Mouse (Mus musculus) B cell, adult 62 days (primary cell): ENCODE data around the gene Serpinf2. TPM values are rescaled to one million over a fixed set of nuclear protein-coding genes. Genes with fewer than 3 reads are reported as not detected.

Experiments used
- total RNA-seq: library from RNA; stranded (reverse); gene quantifications from 4 replicates; pipeline ENCODE4 v1.2.4, GENCODE M21; 2023

The Serpinf2 gene
- 0.52 to 0.94 TPM (median 0.61 TPM) in 3 of 4 replicates, not detected in the other for total RNA-seq

DNA sequence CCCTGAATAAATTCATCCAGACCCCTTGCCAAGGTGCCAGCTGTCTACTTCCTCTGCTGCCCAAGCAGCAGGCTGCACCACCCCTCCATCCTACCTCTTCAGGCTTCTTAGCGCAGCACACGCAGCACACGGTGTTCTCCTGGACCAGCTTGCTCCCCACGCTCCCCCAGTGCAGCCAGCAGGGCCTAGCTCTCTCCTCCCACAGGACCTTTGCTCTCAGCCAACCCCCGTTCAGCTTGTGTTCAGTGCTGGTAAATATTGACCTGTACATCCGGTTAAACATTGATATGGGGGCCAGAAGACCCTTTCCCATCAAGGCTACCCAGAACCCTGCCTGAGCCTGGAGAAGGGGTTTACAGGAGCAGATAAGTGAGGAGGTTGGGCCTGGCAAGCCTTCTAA lies at the start of gene Serpinf2:
Serpinf2 (minus strand) TSS at position 229 of the 400 bp plus-strand sequence.

DNA sequence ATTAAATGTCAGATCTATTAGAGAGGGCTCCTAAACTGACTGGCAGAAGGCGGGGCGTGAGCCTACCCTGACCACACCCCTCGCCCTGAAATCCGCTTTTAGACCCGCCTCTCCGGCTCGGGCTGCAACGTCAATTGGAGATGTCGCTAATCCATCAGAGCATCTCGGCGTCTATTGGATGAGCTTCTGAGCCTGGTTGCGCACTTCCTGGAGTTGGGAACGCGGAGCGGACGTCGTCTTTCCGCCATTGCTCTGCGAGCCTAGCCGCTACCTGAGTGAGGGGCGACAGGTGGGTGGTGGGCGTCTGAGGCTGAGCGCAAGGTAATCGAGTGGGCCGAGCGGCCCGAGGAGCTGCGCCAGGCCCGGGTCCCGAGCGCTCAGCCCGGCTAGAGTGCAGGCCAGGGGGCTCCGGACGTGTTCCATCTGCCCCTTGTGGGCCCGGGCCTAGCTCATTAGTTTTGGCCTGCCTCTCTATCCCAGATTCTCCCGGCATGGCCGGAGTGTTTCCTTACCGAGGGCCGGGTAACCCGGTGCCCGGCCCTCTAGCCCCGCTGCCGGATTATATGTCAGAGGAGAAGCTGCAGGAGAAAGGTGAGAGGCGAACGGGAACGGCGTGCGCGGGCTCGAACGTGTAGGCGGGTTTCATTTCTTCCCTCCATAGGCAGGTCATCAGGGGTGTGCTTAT lies 47.4 kb upstream of the Serpinf2 start, which contains the start of gene Prpf8:
Prpf8 (plus strand) TSS at position 216 of the 685 bp plus-strand sequence.

DNA sequence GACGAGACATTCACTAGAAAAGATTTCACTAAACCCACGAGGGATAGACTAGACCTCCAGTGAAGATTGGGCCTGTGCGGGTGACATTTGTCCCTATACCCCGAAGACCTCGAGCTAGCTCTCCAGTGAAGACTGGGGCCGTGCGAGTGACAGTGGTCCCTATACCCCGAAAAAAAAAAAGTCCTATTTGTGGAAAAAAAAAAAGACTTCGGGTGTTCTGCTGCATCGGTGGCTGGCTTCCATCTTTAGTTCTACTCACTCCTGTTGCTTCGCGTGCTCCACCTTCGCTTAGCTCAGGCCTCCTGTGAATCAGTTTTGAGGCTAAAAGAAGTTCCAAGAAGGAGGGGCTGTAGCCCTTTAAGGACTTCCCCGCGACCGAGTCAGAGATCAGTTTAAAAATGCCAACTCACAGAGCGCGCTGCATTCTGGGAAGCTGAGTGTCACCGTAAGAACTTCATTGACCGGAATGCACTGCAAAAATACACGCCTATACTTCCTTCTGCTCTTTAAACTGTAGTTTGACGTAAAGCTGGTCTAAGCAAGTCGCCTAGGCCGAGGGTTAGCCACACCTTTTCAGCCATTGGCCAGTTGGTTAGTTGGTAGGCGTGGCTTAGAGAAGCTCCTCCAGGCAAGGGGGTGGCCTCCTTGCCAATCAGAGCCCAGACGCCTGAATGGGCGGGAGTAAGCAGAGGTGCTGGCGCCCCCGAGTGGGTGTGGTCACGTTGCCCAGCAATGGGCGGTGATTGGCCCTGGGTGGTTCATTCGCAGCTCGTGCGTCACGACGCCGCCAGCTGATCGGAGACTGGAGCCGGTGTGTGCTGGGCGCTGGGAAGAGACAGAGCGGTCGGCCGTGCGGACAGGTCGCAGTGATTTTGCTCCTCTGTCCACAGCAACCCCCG lies 21.7 kb upstream of the Serpinf2 start, which contains the start of gene Tlcd2:
Tlcd2 (plus strand) TSS at position 872 of the 899 bp plus-strand sequence.

DNA sequence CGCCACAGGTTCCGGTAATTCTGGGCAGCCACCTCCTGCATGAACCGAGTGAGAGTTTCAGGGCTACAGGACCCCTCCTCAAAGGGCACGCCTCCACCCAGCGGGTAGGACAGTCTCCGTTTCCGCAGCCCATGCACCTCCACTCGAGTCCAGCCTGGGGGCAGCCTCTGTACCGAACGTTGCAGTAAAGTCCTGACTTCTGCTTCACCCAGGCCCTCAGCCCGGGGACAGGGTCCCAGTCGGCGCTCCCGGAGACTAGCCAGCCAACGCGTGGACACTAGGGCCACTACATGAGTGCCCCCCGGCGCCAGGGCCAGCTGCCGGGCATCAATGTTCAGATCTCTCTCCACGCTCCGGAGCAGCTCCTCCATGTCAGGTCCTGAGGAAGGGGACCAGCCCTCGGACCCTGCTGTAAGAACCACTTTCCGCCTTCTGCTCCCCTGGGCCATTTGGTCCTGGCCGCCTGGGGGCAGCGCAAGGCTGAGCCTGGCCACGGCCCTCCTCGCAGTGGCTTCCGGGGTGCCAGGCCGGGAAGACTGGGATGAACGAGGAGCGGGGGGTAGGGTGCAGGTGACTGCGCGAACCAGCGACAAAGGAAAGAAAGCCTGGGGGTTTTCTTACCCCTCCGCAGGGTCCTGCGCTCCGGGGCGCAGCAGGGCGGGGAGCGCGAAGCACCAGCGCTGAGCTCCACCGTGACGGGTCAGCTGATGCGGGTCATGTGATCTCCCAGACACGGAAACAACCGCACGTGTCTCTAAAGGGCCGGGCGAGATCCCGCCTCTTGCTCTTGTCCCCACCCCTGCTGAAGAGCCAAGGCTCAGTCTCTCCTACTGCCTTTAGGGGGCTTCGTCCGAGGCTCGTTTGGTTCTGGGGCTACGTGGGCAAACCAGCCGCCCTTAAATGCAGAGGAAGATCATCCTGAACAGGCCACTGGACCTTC lies 14.9 kb upstream of the Serpinf2 start, which contains the start of gene Wdr81:
Wdr81 (minus strand) TSS at position 727 of the 940 bp plus-strand sequence.

DNA sequence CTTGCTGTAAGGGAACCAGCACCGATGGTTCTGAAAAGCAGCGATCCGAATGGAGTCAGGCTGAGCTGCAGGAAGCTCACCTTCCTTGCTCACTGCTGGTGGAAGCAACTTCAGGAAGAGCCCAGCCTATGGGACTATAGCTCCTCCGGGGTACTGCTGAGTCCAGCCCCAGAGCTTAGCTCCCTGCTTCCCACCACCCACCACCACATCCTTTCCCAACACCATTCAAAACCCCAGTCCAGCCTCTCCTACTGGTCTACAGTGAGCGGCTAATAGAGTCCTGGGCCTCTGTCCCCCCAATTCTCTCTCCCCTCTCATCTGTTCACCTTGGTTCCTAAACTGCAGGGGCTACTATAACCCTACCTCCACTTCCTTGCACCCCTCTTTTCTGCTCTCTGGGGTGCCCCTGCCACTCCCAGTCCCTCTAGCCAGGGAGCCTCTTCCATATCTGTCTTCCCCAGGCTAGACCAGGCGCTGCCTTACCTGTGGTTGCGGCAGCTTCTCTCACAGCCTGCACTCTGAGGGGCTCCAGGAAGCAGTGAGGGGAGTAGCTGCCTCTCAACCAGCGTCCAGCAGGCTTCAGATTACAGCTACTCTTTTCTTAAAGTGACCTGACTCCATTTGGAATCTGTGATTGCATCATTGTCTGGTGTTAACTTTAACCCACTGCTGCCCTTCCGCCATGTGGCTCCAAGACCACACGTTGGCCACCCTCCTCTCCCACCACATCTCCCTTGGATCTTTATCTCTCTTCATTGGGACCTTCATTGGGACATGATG lies 17.2 kb downstream of the Serpinf2 start, which contains the start of gene Serpinf1:
Serpinf1 (minus strand) TSS at position 689 of the 780 bp plus-strand sequence.

Other genes starting within 250 kb of the Serpinf2 start
- 24.1 to 32.5 TPM (median 28.3 TPM) in 4 replicates for gene Dph1, start 248.3 kb downstream of the Serpinf2 start, total RNA-seq
- 1.1 to 1.8 TPM (median 1.4 TPM) in 4 replicates for gene Rtn4rl1, start 245.8 kb downstream of the Serpinf2 start, total RNA-seq
- 106 to 117 TPM (median 108 TPM) in 4 replicates for gene Rpa1, start 91.3 kb downstream of the Serpinf2 start, total RNA-seq
- gene Smyd4, start 91.2 kb downstream of the Serpinf2 start, total RNA-seq = 13.1 to 17.1 TPM (median 13.8 TPM) in 4 replicates
- gene Serpinf1, start 16.9 kb downstream of the Serpinf2 start, total RNA-seq = 0.66 to 1.2 TPM in 2 of 4 replicates, not detected in the others
- gene Wdr81, start 15.1 kb upstream of the Serpinf2 start, total RNA-seq = 46.7 to 50.6 TPM (median 47.5 TPM) in 4 replicates
- gene Tlcd2, start 22.1 kb upstream of the Serpinf2 start, total RNA-seq = 2.5 to 5.0 TPM (median 4.0 TPM) in 4 replicates
- 222 to 240 TPM (median 237 TPM) in 4 replicates for gene Prpf8, start 47.2 kb upstream of the Serpinf2 start, total RNA-seq
- 0.44 to 0.94 TPM (median 0.85 TPM) in 4 replicates for gene Rilp, start 70.5 kb upstream of the Serpinf2 start, total RNA-seq
- 0.21 to 0.23 TPM (median 0.22 TPM) in 3 of 4 replicates, not detected in the other for gene Scarf1, start 73.9 kb upstream of the Serpinf2 start, total RNA-seq
- 44.9 to 66.8 TPM (median 46.5 TPM) in 4 replicates for gene Slc43a2, start 92.1 kb upstream of the Serpinf2 start, total RNA-seq
- gene Pitpna, start 148.5 kb upstream of the Serpinf2 start, total RNA-seq = 218 to 240 TPM (median 227 TPM) in 4 replicates
- 105 to 118 TPM (median 111 TPM) in 4 replicates for gene Inpp5k, start 191.4 kb upstream of the Serpinf2 start, total RNA-seq
- gene Myo1c, start 210.9 kb upstream of the Serpinf2 start, total RNA-seq = 366 to 421 TPM (median 376 TPM) in 4 replicates
- gene Crk, start 239.7 kb upstream of the Serpinf2 start, total RNA-seq = 58.8 to 63.8 TPM (median 62.4 TPM) in 4 replicates